Mouse (Mus musculus) hindbrain, embryonic 16.5 days (tissue): ENCODE results near the gene Fzd5. TPM values are rescaled to one million over a fixed set of nuclear protein-coding genes. Genes with fewer than 3 reads are reported as not detected.

Experiments
- ATAC-seq: fragments of 200-750 bp; cut with Nextera tagmentation; 2 replicates; pipeline ENCODE4 v1.8.0; 2017; ENCODE audit warnings: moderate TSS enrichment, moderate library complexity
- H3K27ac ChIP-seq: fragments of 300-500 bp; sonication (generic); 2 replicates; pipeline ENCODE4 v1.5.1; 2014; ENCODE audit warnings: low read depth, mild to moderate bottlenecking, control low read depth, low read length, moderate library complexity
- H3K27me3 ChIP-seq: fragments of 300-500 bp; sonication (generic); replicated peaks from 2 replicates; pipeline ENCODE4 v1.6.1; 2014; ENCODE audit warnings: low read length; ENCODE audit not compliant: control insufficient read depth, insufficient read depth
- H3K36me3 ChIP-seq: fragments of 300-500 bp; sonication (generic); 2 replicates; pipeline ENCODE4 v1.6.1; 2014; ENCODE audit warnings: mild to moderate bottlenecking, low read length, moderate library complexity, mixed read lengths; ENCODE audit not compliant: control insufficient read depth, insufficient read depth
- H3K4me1 ChIP-seq: fragments of 300-500 bp; sonication (generic); 2 replicates; pipeline ENCODE4 v1.6.1; 2014; ENCODE audit warnings: low read depth, low read length; ENCODE audit not compliant: control insufficient read depth, insufficient read depth
- H3K4me2 ChIP-seq: fragments of 300-500 bp; sonication (generic); 2 replicates; pipeline ENCODE4 v1.6.1; 2014; ENCODE audit warnings: mild to moderate bottlenecking, low read length, control low read depth, moderate library complexity
- H3K4me3 ChIP-seq: fragments of 300-500 bp; sonication (generic); 2 replicates; pipeline ENCODE4 v1.5.1; 2014; ENCODE audit warnings: mild to moderate bottlenecking, low read length, control low read depth, moderate library complexity
- H3K9ac ChIP-seq: fragments of 300-500 bp; sonication (generic); 2 replicates; pipeline ENCODE4 v1.6.1; 2014; ENCODE audit warnings: low read depth, mild to moderate bottlenecking, control low read depth, low read length, moderate library complexity
- H3K9me3 ChIP-seq: fragments of 300-500 bp; sonication (generic); 2 replicates; pipeline ENCODE4 v1.6.1; 2014; ENCODE audit warnings: mild to moderate bottlenecking, low read length, moderate library complexity; ENCODE audit not compliant: control insufficient read depth
- WGBS: fragments of 180-500 bp; shearing (Covaris S2); extraction: QIAGEN DNeasy Blood & Tissue Kit; methylation state at CpG from one replicate; pipeline ENCODE4 v1.1.7; 2014; 5-methylcytosine and 5-hydroxymethylcytosine counted together
- polyA plus RNA-seq: library from polyadenylated mRNA; unstranded; fragments of >200 nt; fragmentation: Nextera tagmentation; extraction: Ambion mirVana; gene quantifications from 2 replicates; pipeline ENCODE4 v1.2.1, GENCODE M21; 2015

Fzd5 gene
- polyA plus RNA-seq, 1 experiment from 2014 or later: 0.21 TPM

- 48% methylated on average over 10 of the region's 10 CpGs for WGBS
- no peak overlapping the region for H3K9ac ChIP-seq
- no peaks in the 10 kb centered on the region; the same call in 1 of the 2 replicates for H3K4me1 ChIP-seq
- H3K27me3 ChIP-seq: no peaks in the 10 kb centered on the region
- no peaks in the 10 kb centered on the region for H3K9me3 ChIP-seq
- no peak overlapping the region for H3K4me3 ChIP-seq
- peaks cover 2% of the 10 kb centered on the region; the same call in 1 of the 2 replicates for H3K36me3 ChIP-seq
- ATAC-seq: peak; percentile 76
- no peak overlapping the region for H3K4me2 ChIP-seq
- H3K27ac ChIP-seq: no peak overlapping the region
Observed at GRCm38 (mm10) chr1:64721034-64721587, 16.4 kb downstream of the Fzd5 start.

DNA sequence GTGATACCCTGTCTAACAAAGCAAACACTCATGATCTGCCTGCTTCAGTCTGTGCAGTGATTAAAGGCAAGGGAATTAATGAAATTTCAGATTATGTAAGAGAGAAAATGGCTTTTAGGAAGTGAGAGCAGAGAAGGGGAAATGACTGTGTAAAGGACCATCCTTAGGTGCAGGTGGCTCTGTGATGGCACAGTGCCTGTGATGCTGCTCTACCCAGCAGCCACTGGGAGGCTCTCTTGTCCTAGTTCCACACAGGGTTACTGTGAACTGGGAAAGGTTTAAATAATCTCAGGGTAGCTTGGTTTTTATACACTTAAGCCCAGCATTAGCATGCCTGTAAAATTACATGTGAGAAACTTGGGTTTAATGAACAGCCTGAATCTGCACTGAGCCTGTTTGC lies 20.0 kb downstream of the Fzd5 start:
- H3K4me1 ChIP-seq: no peaks in the 10 kb centered on the region; the same call in 1 of the 2 replicates
- H3K4me3 ChIP-seq: no peak overlapping the region
- no peak overlapping the region for H3K27ac ChIP-seq
- H3K9ac ChIP-seq: no peak overlapping the region
- no peaks in the 10 kb centered on the region for H3K27me3 ChIP-seq
- H3K36me3 ChIP-seq: peaks cover 8% of the 10 kb centered on the region
- no peak overlapping the region for H3K4me2 ChIP-seq
- ATAC-seq: peak; percentile 86
- no peaks in the 10 kb centered on the region for H3K9me3 ChIP-seq

DNA sequence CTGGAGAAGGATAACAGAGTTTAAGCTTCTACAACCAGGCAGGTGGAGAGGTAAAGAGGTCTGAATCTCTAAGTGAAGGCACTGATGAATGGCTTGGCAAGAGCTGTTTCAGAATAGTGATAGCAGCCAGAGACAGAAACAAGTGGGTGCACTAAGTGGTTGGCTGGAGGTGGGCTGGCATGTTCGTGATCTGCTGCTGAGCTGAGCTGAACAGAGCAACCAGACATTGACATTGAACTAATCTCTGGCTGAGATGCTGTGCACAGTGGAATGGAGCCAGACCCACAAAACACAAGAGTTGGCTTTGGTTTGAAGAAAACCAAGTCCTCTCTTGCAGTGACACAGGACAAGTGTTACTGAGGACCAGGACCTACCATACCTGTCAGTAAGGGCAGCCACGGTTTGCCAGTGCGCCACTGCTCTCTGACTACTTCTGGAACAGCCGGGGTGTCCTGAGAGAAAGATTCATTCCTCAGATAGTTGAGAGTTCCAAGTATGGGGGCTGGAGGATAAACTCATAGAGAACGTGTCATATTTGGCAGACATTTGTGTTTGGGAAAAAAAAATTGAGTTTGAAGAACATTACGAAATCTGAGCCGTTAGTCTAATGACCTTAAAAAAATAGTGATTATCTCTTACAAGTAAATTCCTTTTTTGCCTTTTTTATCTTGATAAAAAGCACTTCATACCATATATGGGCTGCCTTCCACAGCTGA lies 20.8 kb downstream of the Fzd5 start:
- Histone ChIP-seq H3K4me3 (no peak overlapping the region), H3K9ac (no peak overlapping the region), H3K36me3 (peaks cover 8% of the 10 kb centered on the region), H3K27me3 (no peaks in the 10 kb centered on the region), H3K27ac (no peak overlapping the region), H3K4me1 (no peaks in the 10 kb centered on the region; the same call in 1 of the 2 replicates), H3K9me3 (no peaks in the 10 kb centered on the region), H3K4me2 (no peak overlapping the region)
- 92% methylated on average over 7 of the region's 7 CpGs for WGBS
- no peak for ATAC-seq

- Histone ChIP-seq H3K4me1 (no peaks in the 10 kb centered on the region), H3K9ac (no peak overlapping the region), H3K9me3 (no peaks in the 10 kb centered on the region), H3K4me3 (no peak overlapping the region), H3K27ac (no peak overlapping the region), H3K36me3 (peaks cover 8% of the 10 kb centered on the region), H3K27me3 (no peaks in the 10 kb centered on the region), H3K4me2 (no peak overlapping the region)
- ATAC-seq: no peak
- 82% methylated on average over 2 of the region's 2 CpGs for WGBS
Observed at GRCm38 (mm10) chr1:64715458-64715857, 22.1 kb downstream of the Fzd5 start.

DNA sequence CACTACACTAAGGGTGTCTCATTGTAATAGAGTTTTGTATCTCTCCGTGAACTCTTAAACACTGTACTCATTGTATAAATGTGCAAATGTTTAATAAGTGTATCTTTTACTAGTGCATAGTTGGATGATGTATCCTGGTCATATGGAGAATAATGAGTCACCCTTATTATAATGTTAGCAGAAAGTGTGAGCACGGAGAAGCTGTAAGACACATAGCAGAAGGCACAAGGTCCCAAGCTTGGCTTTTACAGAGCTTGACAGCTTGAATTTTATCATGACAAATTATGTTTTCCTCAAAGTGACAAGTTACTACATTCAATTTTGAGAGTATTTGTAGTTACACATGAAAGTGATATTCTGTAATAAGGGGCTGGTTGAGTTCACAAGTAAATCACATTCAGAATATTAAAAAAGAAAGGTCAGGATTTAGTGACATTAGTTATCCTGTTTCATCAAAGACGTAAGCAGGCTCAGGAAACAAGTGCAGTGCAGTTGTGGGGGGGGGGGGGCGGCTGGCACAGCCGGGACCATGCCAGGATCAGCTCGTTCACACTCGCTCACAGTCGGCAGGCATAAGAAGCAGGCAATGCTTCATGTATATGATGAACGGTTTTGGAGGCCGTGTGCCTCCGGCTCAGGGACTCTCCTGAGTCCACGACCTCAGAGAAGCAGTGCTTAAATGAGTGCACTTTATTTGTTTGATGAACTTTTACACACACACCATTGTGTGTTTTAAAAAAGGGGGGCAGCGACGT lies 25.4 kb downstream of the Fzd5 start:
- no peak for ATAC-seq
- Histone ChIP-seq H3K27ac (no peak overlapping the region), H3K4me1 (no peaks in the 10 kb centered on the region), H3K4me3 (no peak overlapping the region), H3K4me2 (no peak overlapping the region), H3K36me3 (peaks cover 9% of the 10 kb centered on the region), H3K9me3 (no peaks in the 10 kb centered on the region), H3K9ac (no peak overlapping the region), H3K27me3 (no peaks in the 10 kb centered on the region)
- 86% methylated on average over 14 of the region's 14 CpGs for WGBS

GRCm38 (mm10) chr1:64709891-64710290 lies 27.7 kb downstream of the Fzd5 start:
- WGBS: 20% methylated on average over 2 of the region's 2 CpGs
- H3K4me1 ChIP-seq: no peaks in the 10 kb centered on the region
- no peak overlapping the region for H3K9ac ChIP-seq
- no peak overlapping the region for H3K4me3 ChIP-seq
- peaks cover 5% of the 10 kb centered on the region for H3K36me3 ChIP-seq
- ATAC-seq: no peak
- no peaks in the 10 kb centered on the region for H3K9me3 ChIP-seq
- H3K27ac ChIP-seq: no peak overlapping the region
- no peaks in the 10 kb centered on the region for H3K27me3 ChIP-seq
- H3K4me2 ChIP-seq: no peak overlapping the region

GRCm38 (mm10) chr1:64706610-64707009 lies 30.9 kb downstream of the Fzd5 start:
- Histone ChIP-seq H3K36me3 (peaks cover 5% of the 10 kb centered on the region), H3K27ac (no peak overlapping the region), H3K4me1 (no peaks in the 10 kb centered on the region), H3K9me3 (no peaks in the 10 kb centered on the region), H3K4me3 (no peak overlapping the region), H3K27me3 (no peaks in the 10 kb centered on the region), H3K4me2 (no peak overlapping the region), H3K9ac (no peak overlapping the region)
- ATAC-seq: no peak
- 96% methylated on average over 2 of the region's 2 CpGs for WGBS

DNA sequence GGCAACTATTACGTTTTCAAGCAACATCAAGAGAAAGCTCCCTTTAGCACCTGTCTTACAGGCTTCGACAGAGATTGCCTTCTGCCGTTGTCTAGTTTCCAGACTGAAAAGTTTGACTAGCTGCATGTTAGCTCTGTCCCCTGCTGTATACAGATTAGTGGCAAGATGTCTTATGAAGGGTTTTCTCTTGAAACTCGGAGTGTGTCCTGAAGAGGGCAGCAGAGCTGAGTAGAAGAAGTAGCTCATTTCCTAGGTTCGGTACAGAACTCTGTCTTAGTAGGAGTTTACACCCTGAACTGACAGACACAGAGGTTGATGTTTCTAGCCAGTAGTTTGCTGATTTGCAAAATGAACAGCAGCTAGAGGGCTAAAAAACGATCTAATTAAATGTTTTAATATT lies 32.3 kb downstream of the Fzd5 start:
- H3K4me3 ChIP-seq: no peak overlapping the region
- H3K9me3 ChIP-seq: no peaks in the 10 kb centered on the region
- H3K27ac ChIP-seq: no peak overlapping the region
- 50% methylated on average over 6 of the region's 6 CpGs for WGBS
- ATAC-seq: peak; percentile 50; the same call in 1 of the 2 replicates
- no peaks in the 10 kb centered on the region for H3K4me1 ChIP-seq
- H3K4me2 ChIP-seq: no peak overlapping the region
- peaks cover 5% of the 10 kb centered on the region for H3K36me3 ChIP-seq
- H3K9ac ChIP-seq: no peak overlapping the region
- no peaks in the 10 kb centered on the region for H3K27me3 ChIP-seq

- Histone ChIP-seq H3K4me2 (no peak overlapping the region), H3K27ac (no peak overlapping the region), H3K36me3 (peaks cover 2% of the 10 kb centered on the region; the same call in 1 of the 2 replicates), H3K27me3 (no peaks in the 10 kb centered on the region), H3K4me1 (no peaks in the 10 kb centered on the region), H3K9me3 (no peaks in the 10 kb centered on the region), H3K9ac (no peak overlapping the region), H3K4me3 (no peak overlapping the region)
- ATAC-seq: no peak
- WGBS: 93% methylated on average over 3 of the region's 3 CpGs
Observed at GRCm38 (mm10) chr1:64701780-64702179, 35.8 kb downstream of the Fzd5 start.
